Mouse (Mus musculus): ENCODE measurements around the gene Gm5089. TPM values are rescaled to one million over a fixed set of nuclear protein-coding genes. Genes with fewer than 3 reads are reported as not detected.

Gene Gm5089
- total RNA-seq, 2 experiments from 2014 or later, result not detected

DNA sequence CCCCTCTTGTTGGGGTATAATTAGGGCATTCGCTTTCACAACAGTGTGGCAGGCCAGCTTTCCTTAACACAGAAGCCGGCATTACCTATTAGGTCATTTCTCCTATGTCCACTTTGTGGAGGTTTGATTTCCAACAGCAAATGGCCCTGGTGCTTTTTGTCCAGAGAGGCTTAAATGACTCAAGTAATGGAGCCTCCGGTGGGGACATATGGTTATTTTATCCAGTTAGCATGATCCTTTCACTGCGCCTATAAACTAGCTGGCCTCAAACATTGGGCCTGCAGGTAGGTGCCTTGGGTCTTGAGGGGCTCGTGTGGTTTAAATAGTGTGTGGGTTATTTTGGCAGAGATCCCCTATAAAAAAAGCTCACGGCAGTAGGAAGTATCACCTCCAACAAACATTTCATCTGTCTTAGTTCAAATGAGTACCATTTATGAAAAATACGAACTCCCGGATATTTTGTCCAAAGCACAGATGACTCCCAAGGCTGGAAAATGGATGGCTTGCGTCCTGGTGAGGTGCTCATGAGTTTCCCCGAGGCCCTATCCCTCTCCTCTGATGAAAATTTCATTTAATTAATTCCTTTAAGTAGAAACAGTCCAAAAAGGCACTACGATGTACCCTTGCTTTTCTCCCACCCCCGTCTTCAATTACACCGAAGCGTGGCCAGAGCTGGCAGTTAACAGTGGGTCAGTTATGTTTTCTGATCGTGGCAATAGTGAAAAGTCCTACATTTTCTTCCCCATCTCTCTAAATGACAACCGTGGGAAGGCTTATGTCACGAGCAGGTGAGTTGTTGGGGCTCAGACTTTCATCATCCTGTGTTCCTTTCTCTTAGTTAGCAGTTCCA is 64.4 kb downstream of the Gm5089 start:
- no peak for DNase-seq

DNA sequence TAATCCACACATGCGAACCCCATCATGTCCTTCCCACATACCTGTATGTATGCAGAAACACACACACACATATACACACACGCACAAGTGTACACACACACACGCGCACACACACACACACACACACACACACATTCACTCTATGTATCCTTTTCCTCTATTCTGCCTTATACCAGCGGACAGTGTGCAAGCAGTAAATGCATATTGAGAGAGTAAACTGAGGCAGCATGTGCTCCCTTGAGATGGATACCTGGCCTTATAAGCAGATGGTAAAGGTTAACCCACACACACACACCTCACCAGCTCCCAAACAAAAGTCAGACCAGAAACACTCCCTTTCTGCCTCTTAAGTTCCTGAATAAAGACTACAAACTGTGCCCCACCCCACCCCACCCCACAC is 65.2 kb downstream of the Gm5089 start:
- no peak for DNase-seq

- DNase-seq, result no peak
These were observed 65.7 kb downstream of the Gm5089 start for GRCm38 (mm10) chr14:122385238-122385534.

Other genes starting within 250 kb of the Gm5089 start
- not detected for gene Zic5, start 14.6 kb upstream of the Gm5089 start, total RNA-seq (2021)
- gene Zic2, start 24.3 kb upstream of the Gm5089 start, total RNA-seq (2021), result under 1 TPM in 1 of 2 experiments, not detected in 1; 0.13 TPM
- gene Gm10837, start 39.5 kb upstream of the Gm5089 start, total RNA-seq (2021), result not detected
- 100 to 1,000 TPM; 128 to 156 TPM for gene Pcca, start 83.2 kb upstream of the Gm5089 start, total RNA-seq (2021)